Mouse (Mus musculus) neural tube, embryonic 11.5 days (tissue): Measurements from ENCODE around the gene Prrx1. TPM values are rescaled to one million over a fixed set of nuclear protein-coding genes. Genes with fewer than 3 reads are reported as not detected.
A peak's percentile ranks its signal among the peaks of the same experiment; 100 is the strongest.

Experiments
- ATAC-seq: fragments of 200-750 bp; cut with Nextera tagmentation; 2 replicates; pipeline ENCODE4 v1.8.0; 2017; ENCODE audit warnings: moderate number of reproducible peaks, mild to moderate bottlenecking, moderate TSS enrichment, moderate library complexity; ENCODE audit not compliant: insufficient read depth, low FRiP score, low TSS enrichment
- DNase-seq: peaks from one replicate; pipeline ENCODE4 v3.0.0-alpha.2; 2015; ENCODE audit warnings: low spot score
- H3K27ac ChIP-seq: fragments of 300-500 bp; sonication (generic); 2 replicates; pipeline ENCODE4 v1.5.1; 2014; ENCODE audit warnings: low read depth, mild to moderate bottlenecking, low read length
- H3K27me3 ChIP-seq: fragments of 300-500 bp; sonication (generic); 2 replicates; pipeline ENCODE4 v1.6.1; 2014; ENCODE audit warnings: mild to moderate bottlenecking, low read length, mixed read lengths; ENCODE audit not compliant: control insufficient read depth, insufficient read depth
- H3K36me3 ChIP-seq: fragments of 300-500 bp; sonication (generic); 2 replicates; pipeline ENCODE4 v1.6.1; 2014; ENCODE audit warnings: mild to moderate bottlenecking, low read length, moderate library complexity, mixed read lengths; ENCODE audit not compliant: control insufficient read depth, insufficient read depth
- H3K4me1 ChIP-seq: fragments of 300-500 bp; sonication (generic); 2 replicates; pipeline ENCODE4 v1.6.1; 2014; ENCODE audit warnings: low read length, mixed read lengths; ENCODE audit not compliant: control insufficient read depth, insufficient read depth
- H3K4me2 ChIP-seq: fragments of 300-500 bp; sonication (generic); 2 replicates; pipeline ENCODE4 v1.6.1; 2014; ENCODE audit warnings: low read depth, mild to moderate bottlenecking, moderate library complexity
- H3K4me3 ChIP-seq: fragments of 300-500 bp; sonication (generic); 2 replicates; pipeline ENCODE4 v1.5.1; 2014; ENCODE audit warnings: low read depth, low read length
- H3K9ac ChIP-seq: fragments of 300-500 bp; sonication (generic); 2 replicates; pipeline ENCODE4 v1.6.1; 2014; ENCODE audit warnings: mild to moderate bottlenecking, low read length
- H3K9me3 ChIP-seq: fragments of 300-500 bp; sonication (generic); 2 replicates; pipeline ENCODE4 v1.6.1; 2016; ENCODE audit warnings: low read length; ENCODE audit not compliant: control insufficient read depth
- WGBS: fragments of 180-500 bp; shearing (Covaris S2); extraction: QIAGEN DNeasy Blood & Tissue Kit; methylation state at CpG from one replicate; pipeline ENCODE4 v1.1.7; 2014; 5-methylcytosine and 5-hydroxymethylcytosine counted together
- polyA plus RNA-seq: library from polyadenylated mRNA; unstranded; fragments of >200 nt; fragmentation: Nextera tagmentation; extraction: Ambion mirVana; gene quantifications from 2 replicates; pipeline ENCODE4 v1.2.1, GENCODE M21; 2014

Prrx1 gene
- polyA plus RNA-seq, 1 experiment from 2014 or later, result 30.7 TPM

- peak; percentile 64 for DNase-seq
- under 1% methylated on average over 23 of the region's 23 CpGs for WGBS
- H3K36me3 ChIP-seq, result no peaks in the 10 kb centered on the region
- no peak overlapping the region for H3K9ac ChIP-seq
- peaks cover 56% of the 10 kb centered on the region for H3K27me3 ChIP-seq
- peaks cover 12% of the 10 kb centered on the region for H3K4me1 ChIP-seq
- H3K27ac ChIP-seq, result peak overlapping the region; percentile 27; the same call in 1 of the 2 replicates
- no peaks in the 10 kb centered on the region for H3K9me3 ChIP-seq
- H3K4me3 ChIP-seq, result peak overlapping the region; percentile 23
- peak overlapping the region; percentile 57 for H3K4me2 ChIP-seq
- peak; percentile 6; the same call in 1 of the 2 replicates for ATAC-seq
Observed at GRCm38 (mm10) chr1:163314829-163315301, 1.4 kb upstream of the Prrx1 start.

- peaks cover 12% of the 10 kb centered on the region for H3K4me1 ChIP-seq
- under 1% methylated on average over 21 of the region's 21 CpGs for WGBS
- peak overlapping the region; percentile 57 for H3K4me2 ChIP-seq
- H3K27ac ChIP-seq, result peak overlapping the region; percentile 27; the same call in 1 of the 2 replicates
- H3K27me3 ChIP-seq, result peaks cover 64% of the 10 kb centered on the region
- H3K9me3 ChIP-seq, result no peaks in the 10 kb centered on the region
- 0 out of 2 replicates have a peak, but pooled peaks have one; percentile 31 for ATAC-seq
- DNase-seq, result peak; percentile 53
- H3K4me3 ChIP-seq, result peak overlapping the region; percentile 23
- no peak overlapping the region for H3K9ac ChIP-seq
- H3K36me3 ChIP-seq, result no peaks in the 10 kb centered on the region
Observed at GRCm38 (mm10) chr1:163313921-163314725, 613 bp upstream of the Prrx1 start.

GRCm38 (mm10) chr1:163311861-163312811 is 1.4 kb downstream of the Prrx1 start:
- no peaks in the 10 kb centered on the region for H3K9me3 ChIP-seq
- ATAC-seq (0 out of 2 replicates have a peak, but pooled peaks have one; percentile 2), DNase-seq (peak; percentile 64)
- H3K27ac ChIP-seq, result peak overlapping the region; percentile 63
- H3K36me3 ChIP-seq, result no peaks in the 10 kb centered on the region
- WGBS, result under 1% methylated on average over 58 of the region's 59 CpGs
- peaks cover 74% of the 10 kb centered on the region for H3K27me3 ChIP-seq
- H3K4me3 ChIP-seq, result peak overlapping the region; percentile 48
- H3K4me2 ChIP-seq, result peak overlapping the region; percentile 57
- peak overlapping the region; percentile 69 for H3K9ac ChIP-seq
- H3K4me1 ChIP-seq, result peaks cover 12% of the 10 kb centered on the region

GRCm38 (mm10) chr1:163311006-163311836 is 2.3 kb downstream of the Prrx1 start:
- H3K9ac ChIP-seq, result peak overlapping the region; percentile 69
- 7% methylated on average over 13 of the region's 13 CpGs for WGBS
- H3K4me2 ChIP-seq, result peak overlapping the region; percentile 57
- H3K4me1 ChIP-seq, result peaks cover 12% of the 10 kb centered on the region
- H3K27ac ChIP-seq, result peak overlapping the region; percentile 63; the same call in 1 of the 2 replicates
- DNase-seq (peak; percentile 30), ATAC-seq (no peak)
- no peaks in the 10 kb centered on the region for H3K9me3 ChIP-seq
- H3K36me3 ChIP-seq, result no peaks in the 10 kb centered on the region
- H3K27me3 ChIP-seq, result peaks cover 75% of the 10 kb centered on the region
- peak overlapping the region; percentile 48 for H3K4me3 ChIP-seq

- H3K9ac ChIP-seq, result no peak overlapping the region
- H3K4me1 ChIP-seq, result peaks cover 12% of the 10 kb centered on the region
- H3K4me3 ChIP-seq, result peak overlapping the region; percentile 48; the same call in 1 of the 2 replicates
- H3K4me2 ChIP-seq, result peak overlapping the region; percentile 24
- DNase-seq, result no peak
- no peak overlapping the region for H3K27ac ChIP-seq
- no peaks in the 10 kb centered on the region for H3K9me3 ChIP-seq
- ATAC-seq, result no peak
- 7% methylated on average over 8 of the region's 8 CpGs for WGBS
- peaks cover 65% of the 10 kb centered on the region for H3K27me3 ChIP-seq
- H3K36me3 ChIP-seq, result no peaks in the 10 kb centered on the region
Observed at GRCm38 (mm10) chr1:163310023-163310754, 3.3 kb downstream of the Prrx1 start.

GRCm38 (mm10) chr1:163309466-163309865 is 4.0 kb downstream of the Prrx1 start:
- Histone ChIP-seq H3K4me2 (peak overlapping the region; percentile 24), H3K27ac (no peak overlapping the region), H3K4me1 (peaks cover 9% of the 10 kb centered on the region), H3K27me3 (peaks cover 58% of the 10 kb centered on the region), H3K36me3 (no peaks in the 10 kb centered on the region), H3K4me3 (peak overlapping the region; percentile 48; the same call in 1 of the 2 replicates), H3K9ac (no peak overlapping the region), H3K9me3 (no peaks in the 10 kb centered on the region)
- DNase-seq (peak; percentile 32), ATAC-seq (no peak)
- WGBS, result 2% methylated on average over 2 of the region's 2 CpGs

GRCm38 (mm10) chr1:163308631-163309030 is 4.9 kb downstream of the Prrx1 start:
- no peak overlapping the region for H3K27ac ChIP-seq
- H3K9ac ChIP-seq, result no peak overlapping the region
- 0% methylated on average over 24 of the region's 24 CpGs for WGBS

More at GRCm38 (mm10) chr1:163308631-163309030, 4.9 kb downstream of the Prrx1 start:
- H3K4me3 ChIP-seq, result peak overlapping the region; percentile 20; the same call in 1 of the 2 replicates
- DNase-seq (peak; percentile 77), ATAC-seq (peak; percentile 73)
- peaks cover 50% of the 10 kb centered on the region for H3K27me3 ChIP-seq
- H3K4me1 ChIP-seq, result peaks cover 3% of the 10 kb centered on the region; the same call in 1 of the 2 replicates
- H3K4me2 ChIP-seq, result peak overlapping the region; percentile 24
- no peaks in the 10 kb centered on the region for H3K9me3 ChIP-seq
- H3K36me3 ChIP-seq, result no peaks in the 10 kb centered on the region
